Mouse (Mus musculus): ENCODE measurements around the gene Irf9. TPM values are rescaled to one million over a fixed set of nuclear protein-coding genes. Genes with fewer than 3 reads are reported as not detected.

Gene Irf9
- total RNA-seq, 2 experiments from 2014 or later: 9.9 to 12.3 TPM

- intact Hi-C loops (cut with DNase I): no loop called here
- DNase-seq (ENCODE audit: low spot score in 2 of 2): no peak
Observed at GRCm38 (mm10) chr14:55644261-55644888, 41.0 kb downstream of the Irf9 start.

GRCm38 (mm10) chr14:55649884-55650283, 46.5 kb downstream of the Irf9 start, which contains the start of gene Tssk4:
Gene Tssk4, plus strand, starts transcription at chr14:55650184.
- DNase-seq (ENCODE audit: low spot score in 2 of 2): no peak
- intact Hi-C loops (cut with DNase I): no loop called here

GRCm38 (mm10) chr14:55651528-55651927, 48.2 kb downstream of the Irf9 start:
- intact Hi-C loops (cut with DNase I): no loop called here
- no peak for DNase-seq (ENCODE audit: low spot score in 2 of 2)

DNA sequence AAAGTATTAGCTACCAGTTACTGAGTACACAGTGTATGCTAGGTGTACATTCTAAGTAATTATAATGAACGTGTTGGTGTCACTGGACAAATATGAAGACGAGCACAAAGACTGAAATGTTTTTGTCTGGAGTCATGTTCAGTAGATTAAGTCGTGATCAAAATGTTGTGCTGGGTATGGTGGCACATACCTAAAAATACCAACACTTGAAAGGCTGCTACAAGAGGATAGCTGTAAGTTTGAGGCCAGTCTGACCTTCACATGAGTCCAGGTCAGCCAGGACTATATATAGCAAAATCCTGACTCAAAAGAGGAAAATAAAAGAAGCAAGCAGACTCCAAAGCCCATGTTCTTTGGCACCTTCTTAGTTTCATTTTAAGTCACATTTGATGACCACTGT, 53.6 kb downstream of the Irf9 start:
- intact Hi-C loops (cut with DNase I): no loop called here
- no peak for DNase-seq (ENCODE audit: low spot score in 2 of 2)

DNA sequence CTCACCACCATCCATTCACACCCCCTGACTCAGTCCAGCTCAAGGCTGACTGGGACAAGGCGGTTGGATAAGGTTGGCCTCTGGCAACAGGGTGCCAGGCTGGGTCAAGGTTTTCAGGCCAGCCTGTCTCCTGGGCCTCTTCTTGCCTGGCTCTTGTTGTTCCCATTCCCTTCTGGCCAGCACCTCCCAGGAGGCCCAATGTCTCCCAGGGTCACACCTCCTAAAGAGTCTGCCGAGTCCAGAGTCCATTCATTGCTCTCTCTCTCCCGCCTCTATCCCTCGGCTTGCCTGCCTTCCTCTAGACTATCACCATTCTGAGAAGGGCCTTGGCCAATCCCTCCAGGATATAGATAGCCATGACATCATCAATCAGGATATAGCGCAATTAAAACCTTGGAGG, 54.6 kb downstream of the Irf9 start:
- DNase-seq (ENCODE audit: low spot score in 2 of 2): no peak
- intact Hi-C loops (cut with DNase I): no loop called here

Other genes starting within 250 kb of the Irf9 start
- 10 to 100 TPM; 15.2 to 15.4 TPM for gene Dhrs4, start 124.8 kb upstream of the Irf9 start, total RNA-seq (2021)
- 10 to 100 TPM; 46.6 to 46.9 TPM for gene Carmil3, start 112.9 kb upstream of the Irf9 start, total RNA-seq (2021)
- gene Cpne6, start 93.1 kb upstream of the Irf9 start, total RNA-seq (2021): 100 to 1,000 TPM; 180 to 216 TPM
- 1 to 10 TPM in 1 of 2 experiments, under 1 TPM in 1; 0.34 to 1.2 TPM for gene Nrl, start 78.6 kb upstream of the Irf9 start, total RNA-seq (2021)
- 10 to 100 TPM; 20.2 to 25.3 TPM for gene Pck2, start 63.3 kb upstream of the Irf9 start, total RNA-seq (2021)
- 10 to 100 TPM; 73.1 to 77.7 TPM for gene Dcaf11, start 43.6 kb upstream of the Irf9 start, total RNA-seq (2021)
- under 1 TPM in 1 of 2 experiments, not detected in 1; 0.89 TPM for gene A730061H03Rik, start 43.2 kb upstream of the Irf9 start, total RNA-seq (2021)
- not detected for gene Fitm1, start 28.0 kb upstream of the Irf9 start, total RNA-seq (2021)
- 10 to 100 TPM; 39.4 to 45.3 TPM for gene Psme1, start 25.4 kb upstream of the Irf9 start, total RNA-seq (2021)
- gene Emc9, start 18.3 kb upstream of the Irf9 start, total RNA-seq (2021): 10 to 100 TPM; 38.1 to 41.5 TPM
- gene Psme2, start 12.5 kb upstream of the Irf9 start, total RNA-seq (2021): 10 to 100 TPM; 35.2 to 47.9 TPM
- 10 to 100 TPM; 27.6 to 31.7 TPM for gene Rnf31, start 11.9 kb upstream of the Irf9 start, total RNA-seq (2021)
- 1 to 10 TPM; 2.2 to 3.7 TPM for gene Rec8, start 14.5 kb downstream of the Irf9 start, total RNA-seq (2021)
- 100 to 1,000 TPM; 117 TPM for gene Ipo4, start 32.4 kb downstream of the Irf9 start, total RNA-seq (2021)
- 1 to 10 TPM; 3.9 to 4.7 TPM for gene Gm49378, start 34.3 kb downstream of the Irf9 start, total RNA-seq (2021)
- 10 to 100 TPM; 36.6 to 45.2 TPM for gene Tm9sf1, start 40.2 kb downstream of the Irf9 start, total RNA-seq (2021)
- gene Tssk4, start 46.6 kb downstream of the Irf9 start, total RNA-seq (2021): 1 to 10 TPM in 1 of 2 experiments, under 1 TPM in 1; 0.30 to 1.1 TPM
- 10 to 100 TPM; 36.9 to 40.1 TPM for gene Mdp1, start 56.9 kb downstream of the Irf9 start, total RNA-seq (2021)
- 10 to 100 TPM; 22.1 to 24.8 TPM for gene Gmpr2, start 68.4 kb downstream of the Irf9 start, total RNA-seq (2021)
- gene Nedd8, start 68.6 kb downstream of the Irf9 start, total RNA-seq (2021): 100 to 1,000 TPM; 325 to 348 TPM
- 10 to 100 TPM; 12.9 to 14.8 TPM for gene Tinf2, start 78.2 kb downstream of the Irf9 start, total RNA-seq (2021)
- not detected for gene Tgm1, start 110.4 kb downstream of the Irf9 start, total RNA-seq (2021)
- gene Rabggta, start 118.7 kb downstream of the Irf9 start, total RNA-seq (2021): 10 to 100 TPM; 45.6 to 45.8 TPM
- gene Dhrs1, start 142.1 kb downstream of the Irf9 start, total RNA-seq (2021): 10 to 100 TPM; 79.2 to 88.7 TPM
- gene Nop9, start 142.1 kb downstream of the Irf9 start, total RNA-seq (2021): 10 to 100 TPM; 12.7 to 14.0 TPM
- 1 to 10 TPM; 1.6 to 2.3 TPM for gene Cideb, start 154.9 kb downstream of the Irf9 start, total RNA-seq (2021)
- under 1 TPM; 0.25 to 0.32 TPM for gene Ltb4r2, start 157.9 kb downstream of the Irf9 start, total RNA-seq (2021)
- gene Ltb4r1, start 162.4 kb downstream of the Irf9 start, total RNA-seq (2021): under 1 TPM; 0.25 to 0.39 TPM
- gene Adcy4, start 180.5 kb downstream of the Irf9 start, total RNA-seq (2021): 1 to 10 TPM; 3.8 to 7.1 TPM
- gene Ripk3, start 185.3 kb downstream of the Irf9 start, total RNA-seq (2021): under 1 TPM in 1 of 2 experiments, not detected in 1; 0.96 TPM
- 1 to 10 TPM; 1.3 to 2.6 TPM for gene Nfatc4, start 219.6 kb downstream of the Irf9 start, total RNA-seq (2021)